ENCODE assay signal across 8 mouse cellular contexts in genomic region chr7:12478158-12479008, GRCm38 (mm10). TPM values are rescaled to one million over a fixed set of nuclear protein-coding genes. Genes with fewer than 3 reads are reported as not detected.
A peak's percentile ranks its signal among the peaks of the same experiment; 100 is the strongest.
DNase-seq lines count a peak whose midpoint lies in the region; ATAC-seq and TF ChIP-seq lines count a peak whose summit lies in the region.

Gene Zfp606, plus strand, starts transcription at chr7:12478293.

- peak within 1 kb of the TSS; percentile 61 for H3K4me3 ChIP-seq in cortical plate, adult 2 months (ENCODE audit: insufficient read depth, low read length)

- peak; percentile 98 for ATAC-seq in inflammation-experienced regulatory T-cells, adult 6 months
- ATAC-seq in megakaryocyte-erythroid progenitor cell, adult 5-6 weeks (replicated peaks; ENCODE audit: low FRiP score, low TSS enrichment, poor library complexity, severe bottlenecking): peak; percentile 99

- intact Hi-C loops in gastrocnemius, postnatal 14 days (cut with DNase I; ENCODE audit: low total_unique reads): no loop called here
- intact Hi-C loops in left cerebral cortex, postnatal 10 days (cut with DNase I): loop anchor here (5.0 kb wide), 1 partner anchor 61 kb away; no protein-coding TSS in a partner anchor

- peak within 1 kb of the TSS; percentile 88 for H3K27ac ChIP-seq in cortical plate, adult 2 months (ENCODE audit: insufficient read depth, low read length)

- peak; percentile 93 for DNase-seq in adipocyte (ENCODE audit: low spot score)
- DNase-seq in gastrocnemius, postnatal 14 days: peak; percentile 88
- peak; percentile 90 to 91 for DNase-seq in left cerebral cortex, postnatal 10 days (ENCODE audit: extremely low spot score in 1 of 2, low spot score in 2 of 2)
- DNase-seq in right cerebral cortex, postnatal 25 days: peak; percentile 84
- DNase-seq in urinary bladder, postnatal 4 days (ENCODE audit: low spot score in 2 of 2): peak; percentile 78 to 79

- no peaks in the 10 kb centered on the region for H3K4me1 ChIP-seq in cortical plate, adult 2 months (ENCODE audit: control insufficient read depth, insufficient read depth, low read length)

- no peak for TF ChIP-seq CTCF in cortical plate, adult 2 months (IDR thresholded peaks at IDR 0.05; ENCODE audit: extremely low read depth, insufficient read depth, low read length)

- peak; percentile 28; the same call in 1 of the 2 replicates for TF ChIP-seq POLR2A in cortical plate, adult 2 months (IDR thresholded peaks at IDR 0.05; ENCODE audit: extremely low read depth, insufficient read depth, low read length)

RNA-seq across cellular contexts. Expression of gene Zfp606, which starts in this region (rescaled TPM):
- 7.0 and 8.0 TPM in 2 replicates for polyA plus RNA-seq in cortical plate, adult 2 months (2012; rRNA removed)
- 1 to 10 TPM; 5.2 to 5.5 TPM for total RNA-seq in gastrocnemius, postnatal 14 days (2021)
- polyA plus RNA-seq in inflammation-experienced regulatory T-cells, adult 6 months (2017; shearing (Covaris generic)): 1 to 10 TPM; 5.5 to 7.0 (median 6.0) TPM
- 10 to 100 TPM; 14.1 to 15.5 TPM for total RNA-seq in left cerebral cortex, postnatal 10 days (2021)
- total RNA-seq in megakaryocyte-erythroid progenitor cell, adult 5-6 weeks (2014; fragmentation: Nextera tagmentation): 4.5 and 4.7 TPM in 2 replicates
- 8.9 and 10.1 TPM in 2 replicates for total RNA-seq in megakaryocyte-erythroid progenitor cell, adult 5-6 weeks (2017)

Comparison
In these comparisons a context has a peak if more than half of its experiments do, and no peak if none do; other contexts are left out.
1. Peak in every context shown above with its lines: DNase-seq, ATAC-seq, H3K4me3 ChIP-seq and H3K27ac ChIP-seq.